Mouse (Mus musculus): ENCODE data around the gene Trim2. TPM values are rescaled to one million over a fixed set of nuclear protein-coding genes. Genes with fewer than 3 reads are reported as not detected.

The Trim2 gene
- polyA plus RNA-seq, 1 experiment from 2014 or later, result 184 TPM

GRCm38 (mm10) chr3:84278809-84279208 is 27.9 kb downstream of the Trim2 start:
- peaks cover 19% of the 10 kb centered on the region for H3K36me3 ChIP-seq
- H3K9ac ChIP-seq (replicated peaks), result no peak overlapping the region
- H3K4me2 ChIP-seq (replicated peaks), result no peak overlapping the region
- H3K9me3 ChIP-seq, result no peaks in the 10 kb centered on the region
- no peak overlapping the region for H3K4me3 ChIP-seq
- WGBS, result 87% methylated on average over 4 of the region's 4 CpGs
- H3K4me1 ChIP-seq, result peaks cover 22% of the 10 kb centered on the region
- H3K27me3 ChIP-seq, result no peaks in the 10 kb centered on the region
- ATAC-seq (ENCODE audit: low FRiP score, low read depth), result no peak
- no peak overlapping the region for H3K27ac ChIP-seq (replicated peaks)

- 63% methylated on average over 4 of the region's 4 CpGs for WGBS
Observed at GRCm38 (mm10) chr3:84275124-84275523, 31.6 kb downstream of the Trim2 start.

GRCm38 (mm10) chr3:84272293-84273015 is 34.2 kb downstream of the Trim2 start:
- no peak overlapping the region for H3K4me3 ChIP-seq
- ATAC-seq (ENCODE audit: low FRiP score, low read depth), result no peak

More at GRCm38 (mm10) chr3:84275124-84275523, 31.6 kb downstream of the Trim2 start:
- no peak overlapping the region for H3K27ac ChIP-seq (replicated peaks)
- H3K9ac ChIP-seq (replicated peaks), result no peak overlapping the region
- no peak overlapping the region for H3K4me3 ChIP-seq
- peaks cover 19% of the 10 kb centered on the region for H3K36me3 ChIP-seq
- no peak overlapping the region for H3K4me2 ChIP-seq (replicated peaks)
- ATAC-seq (ENCODE audit: low FRiP score, low read depth), result no peak
- H3K9me3 ChIP-seq, result no peaks in the 10 kb centered on the region
- H3K27me3 ChIP-seq, result no peaks in the 10 kb centered on the region
- H3K4me1 ChIP-seq, result peaks cover 21% of the 10 kb centered on the region

GRCm38 (mm10) chr3:84271794-84272193 is 34.9 kb downstream of the Trim2 start:
- peaks cover 29% of the 10 kb centered on the region for H3K4me1 ChIP-seq
- H3K9me3 ChIP-seq, result no peaks in the 10 kb centered on the region
- peaks cover 12% of the 10 kb centered on the region for H3K36me3 ChIP-seq
- H3K4me2 ChIP-seq (replicated peaks), result no peak overlapping the region
- no peaks in the 10 kb centered on the region; the same call in 1 of the 2 replicates for H3K27me3 ChIP-seq
- ATAC-seq (ENCODE audit: low FRiP score, low read depth), result no peak
- no peak overlapping the region for H3K27ac ChIP-seq (replicated peaks)
- no peak overlapping the region for H3K9ac ChIP-seq (replicated peaks)
- H3K4me3 ChIP-seq, result no peak overlapping the region
- WGBS, result 92% methylated on average over 10 of the region's 10 CpGs

More at GRCm38 (mm10) chr3:84272293-84273015, 34.2 kb downstream of the Trim2 start:
- no peak overlapping the region for H3K27ac ChIP-seq (replicated peaks)
- peaks cover 29% of the 10 kb centered on the region for H3K4me1 ChIP-seq
- no peaks in the 10 kb centered on the region for H3K9me3 ChIP-seq
- H3K4me2 ChIP-seq (replicated peaks), result no peak overlapping the region
- no peaks in the 10 kb centered on the region; the same call in 1 of the 2 replicates for H3K27me3 ChIP-seq
- 73% methylated on average over 10 of the region's 10 CpGs for WGBS
- no peak overlapping the region for H3K9ac ChIP-seq (replicated peaks)
- H3K36me3 ChIP-seq, result peaks cover 17% of the 10 kb centered on the region

- peak overlapping the region; percentile 52 for H3K27ac ChIP-seq (replicated peaks)
- 0 out of 2 replicates have a peak, but pooled peaks have one; percentile 3 for ATAC-seq (ENCODE audit: low FRiP score, low read depth)
- H3K4me3 ChIP-seq, result no peak overlapping the region
- no peaks in the 10 kb centered on the region; the same call in 1 of the 2 replicates for H3K27me3 ChIP-seq
- H3K36me3 ChIP-seq, result peaks cover 5% of the 10 kb centered on the region
- H3K9ac ChIP-seq (replicated peaks), result no peak overlapping the region
- H3K4me2 ChIP-seq (replicated peaks), result 0 out of 2 replicates have a peak overlapping the region, but pooled peaks have one; percentile 31
- H3K9me3 ChIP-seq, result no peaks in the 10 kb centered on the region
- peaks cover 31% of the 10 kb centered on the region for H3K4me1 ChIP-seq
- WGBS, result 56% methylated on average over 6 of the region's 6 CpGs
Observed at GRCm38 (mm10) chr3:84271058-84271457, 35.6 kb downstream of the Trim2 start.

- Histone ChIP-seq H3K4me1 (peaks cover 36% of the 10 kb centered on the region), H3K27me3 (peaks cover under 1% of the 10 kb centered on the region; the same call in 1 of the 2 replicates), H3K27ac (replicated peaks) (0 out of 2 replicates have a peak overlapping the region, but pooled peaks have one; percentile 1), H3K9me3 (no peaks in the 10 kb centered on the region), H3K4me2 (replicated peaks) (peak overlapping the region; percentile 31), H3K36me3 (peaks cover 4% of the 10 kb centered on the region), H3K9ac (replicated peaks) (0 out of 2 replicates have a peak overlapping the region, but pooled peaks have one; percentile 12), H3K4me3 (peak overlapping the region; percentile 6; the same call in 1 of the 2 replicates)
- 8% methylated on average over 3 of the region's 3 CpGs for WGBS
- peak; percentile 77 for ATAC-seq (ENCODE audit: low FRiP score, low read depth)
Observed at GRCm38 (mm10) chr3:84270624-84270995, 36.1 kb downstream of the Trim2 start.

GRCm38 (mm10) chr3:84269987-84270623 is 36.6 kb downstream of the Trim2 start:
- ATAC-seq (ENCODE audit: low FRiP score, low read depth), result peak; percentile 75
- Histone ChIP-seq H3K9me3 (no peaks in the 10 kb centered on the region), H3K9ac (replicated peaks) (0 out of 2 replicates have a peak overlapping the region, but pooled peaks have one; percentile 12), H3K36me3 (peaks cover 4% of the 10 kb centered on the region), H3K27ac (replicated peaks) (0 out of 2 replicates have a peak overlapping the region, but pooled peaks have one; percentile 1), H3K4me2 (replicated peaks) (peak overlapping the region; percentile 31), H3K4me1 (peaks cover 41% of the 10 kb centered on the region), H3K4me3 (peak overlapping the region; percentile 6; the same call in 1 of the 2 replicates), H3K27me3 (peaks cover 5% of the 10 kb centered on the region; the same call in 1 of the 2 replicates)
- WGBS, result 12% methylated on average over 13 of the region's 13 CpGs

- no peak for ATAC-seq (ENCODE audit: low FRiP score, low read depth)
- H3K4me2 ChIP-seq (replicated peaks), result no peak overlapping the region
Observed at GRCm38 (mm10) chr3:84268434-84268833, 38.2 kb downstream of the Trim2 start.

GRCm38 (mm10) chr3:84266391-84266931 is 40.2 kb downstream of the Trim2 start:
- no peak overlapping the region for H3K4me3 ChIP-seq
- ATAC-seq (ENCODE audit: low FRiP score, low read depth), result no peak
- no peaks in the 10 kb centered on the region for H3K36me3 ChIP-seq
- WGBS, result 58% methylated on average over 3 of the region's 3 CpGs
- H3K9me3 ChIP-seq, result no peaks in the 10 kb centered on the region
- H3K9ac ChIP-seq (replicated peaks), result no peak overlapping the region
- no peak overlapping the region for H3K27ac ChIP-seq (replicated peaks)
- peaks cover 9% of the 10 kb centered on the region for H3K27me3 ChIP-seq
- no peak overlapping the region for H3K4me2 ChIP-seq (replicated peaks)
- H3K4me1 ChIP-seq, result peaks cover 64% of the 10 kb centered on the region

More at GRCm38 (mm10) chr3:84268434-84268833, 38.2 kb downstream of the Trim2 start:
- H3K27me3 ChIP-seq, result peaks cover 5% of the 10 kb centered on the region; the same call in 1 of the 2 replicates
- H3K4me1 ChIP-seq, result peaks cover 56% of the 10 kb centered on the region
- no peak overlapping the region for H3K27ac ChIP-seq (replicated peaks)
- H3K9ac ChIP-seq (replicated peaks), result no peak overlapping the region
- 60% methylated on average over 3 of the region's 3 CpGs for WGBS
- H3K9me3 ChIP-seq, result no peaks in the 10 kb centered on the region
- no peaks in the 10 kb centered on the region for H3K36me3 ChIP-seq
- H3K4me3 ChIP-seq, result no peak overlapping the region

- Histone ChIP-seq H3K9ac (replicated peaks) (no peak overlapping the region), H3K4me1 (peaks cover 64% of the 10 kb centered on the region), H3K9me3 (no peaks in the 10 kb centered on the region), H3K36me3 (no peaks in the 10 kb centered on the region), H3K4me3 (no peak overlapping the region), H3K4me2 (replicated peaks) (no peak overlapping the region), H3K27ac (replicated peaks) (peak overlapping the region; percentile 80), H3K27me3 (peaks cover 9% of the 10 kb centered on the region)
- 48% methylated on average over 1 of the region's 1 CpGs for WGBS
- ATAC-seq (ENCODE audit: low FRiP score, low read depth), result no peak
Observed at GRCm38 (mm10) chr3:84265084-84265483, 41.6 kb downstream of the Trim2 start.

GRCm38 (mm10) chr3:84264395-84264794 is 42.3 kb downstream of the Trim2 start:
- Histone ChIP-seq H3K9ac (replicated peaks) (no peak overlapping the region), H3K27me3 (peaks cover 9% of the 10 kb centered on the region), H3K4me2 (replicated peaks) (peak overlapping the region; percentile 6; the same call in 1 of the 2 replicates), H3K4me1 (peaks cover 61% of the 10 kb centered on the region), H3K4me3 (no peak overlapping the region), H3K9me3 (no peaks in the 10 kb centered on the region), H3K27ac (replicated peaks) (peak overlapping the region; percentile 80), H3K36me3 (no peaks in the 10 kb centered on the region)
- peak; percentile 48 for ATAC-seq (ENCODE audit: low FRiP score, low read depth)
- 26% methylated on average over 2 of the region's 2 CpGs for WGBS
